Mouse (Mus musculus): Measurements from ENCODE around the gene Rrbp1.
A peak's percentile ranks its signal among the peaks of the same experiment; 100 is the strongest.

The Rrbp1 gene

GRCm38 (mm10) chr2:144011080-144011551, at the start of gene Rrbp1:
Rrbp1 (minus strand) TSS chr2:144011263.
- DNase-seq: peak; percentile 99

GRCm38 (mm10) chr2:144057735-144058134, 46.7 kb upstream of the Rrbp1 start:
- no peak for DNase-seq

GRCm38 (mm10) chr2:144052410-144053065, 41.5 kb upstream of the Rrbp1 start:
- DNase-seq: no peak

GRCm38 (mm10) chr2:144050861-144051260, 39.8 kb upstream of the Rrbp1 start:
- DNase-seq: no peak

- DNase-seq: no peak
Observed at GRCm38 (mm10) chr2:144050146-144050680, 39.1 kb upstream of the Rrbp1 start.

GRCm38 (mm10) chr2:144046916-144047315, 35.9 kb upstream of the Rrbp1 start:
- no peak for DNase-seq

- no peak for DNase-seq
Observed at GRCm38 (mm10) chr2:144045756-144046560, 34.9 kb upstream of the Rrbp1 start.

GRCm38 (mm10) chr2:144044726-144045125, 33.7 kb upstream of the Rrbp1 start:
- no peak for DNase-seq

- no peak for DNase-seq
Observed at GRCm38 (mm10) chr2:144032664-144033063, 21.6 kb upstream of the Rrbp1 start, which contains the start of gene Banf2. Banf2 (plus strand) TSS chr2:144033059.

- no peak for DNase-seq
Observed at GRCm38 (mm10) chr2:144030791-144031190, 19.7 kb upstream of the Rrbp1 start.

GRCm38 (mm10) chr2:144026456-144026855, 15.4 kb upstream of the Rrbp1 start:
- no peak for DNase-seq

- no peak for DNase-seq
Observed at GRCm38 (mm10) chr2:144025361-144025760, 14.3 kb upstream of the Rrbp1 start.

- DNase-seq: no peak
Observed at GRCm38 (mm10) chr2:144022441-144022840, 11.4 kb upstream of the Rrbp1 start.

- no peak for DNase-seq
Observed at GRCm38 (mm10) chr2:144019971-144020370, 8.9 kb upstream of the Rrbp1 start.

- no peak for DNase-seq
Observed at GRCm38 (mm10) chr2:144015861-144016260, 4.8 kb upstream of the Rrbp1 start.

GRCm38 (mm10) chr2:144014481-144014880, 3.4 kb upstream of the Rrbp1 start:
- DNase-seq: no peak

GRCm38 (mm10) chr2:144014051-144014450, 3.0 kb upstream of the Rrbp1 start:
- DNase-seq: no peak

GRCm38 (mm10) chr2:144010282-144011044, 600 bp downstream of the Rrbp1 start:
- peak; percentile 78 for DNase-seq

- peak; percentile 20 for DNase-seq
Observed at GRCm38 (mm10) chr2:144009551-144010281, 1.3 kb downstream of the Rrbp1 start.

- no peak for DNase-seq
Observed at GRCm38 (mm10) chr2:144009081-144009480, 2.0 kb downstream of the Rrbp1 start.

- no peak for DNase-seq
Observed at GRCm38 (mm10) chr2:144007211-144007610, 3.9 kb downstream of the Rrbp1 start.

- no peak for DNase-seq
Observed at GRCm38 (mm10) chr2:144006686-144007085, 4.4 kb downstream of the Rrbp1 start.

Data from retina, postnatal 1 day (tissue).